Mouse (Mus musculus) lung, postnatal 0 days (tissue): ENCODE data around the gene Olfr263.

Source experiments
- CTCF ChIP-seq: IDR thresholded peaks from 2 replicates; pipeline ENCODE4 v1.5.1; 2016; ENCODE audit warnings: antibody characterized with exemption, mild to moderate bottlenecking
- EP300 ChIP-seq: IDR thresholded peaks from 2 replicates; pipeline ENCODE4 v1.6.1; 2016; ENCODE audit warnings: antibody characterized with exemption, mild to moderate bottlenecking, control low read depth

GRCm38 (mm10) chr13:21160657-21161590 lies 31.5 kb downstream of the Olfr263 start:
- TF ChIP-seq EP300 (peak; percentile 43), CTCF (no peak)
